Mouse (Mus musculus) heart, postnatal 0 days (tissue): ENCODE measurements around the gene Top2a. TPM values are rescaled to one million over a fixed set of nuclear protein-coding genes. Genes with fewer than 3 reads are reported as not detected.

ENCODE experiments used
- ATAC-seq: fragments of 200-750 bp; cut with Nextera tagmentation; 2 replicates; pipeline ENCODE4 v1.8.0; 2017; ENCODE audit warnings: low read depth, moderate number of reproducible peaks, moderate library complexity; ENCODE audit not compliant: insufficient read depth
- DNase-seq: peaks from one replicate; pipeline ENCODE4 v3.0.0-alpha.2; 2016; ENCODE audit warnings: low spot score
- H3K27ac ChIP-seq: fragments of 300-500 bp; sonication (generic); 2 replicates; pipeline ENCODE4 v1.5.1; 2014; ENCODE audit warnings: low read depth, mild to moderate bottlenecking
- H3K27me3 ChIP-seq: fragments of 300-500 bp; sonication (generic); 2 replicates; pipeline ENCODE4 v1.6.1; 2014; ENCODE audit warnings: low read length, mixed read lengths; ENCODE audit not compliant: control insufficient read depth, insufficient read depth
- H3K36me3 ChIP-seq: fragments of 300-500 bp; sonication (generic); replicated peaks from 2 replicates; pipeline ENCODE4 v1.6.1; 2014; ENCODE audit warnings: low read length, mixed read lengths; ENCODE audit not compliant: control insufficient read depth, insufficient read depth
- H3K4me1 ChIP-seq: fragments of 300-500 bp; sonication (generic); 2 replicates; pipeline ENCODE4 v1.6.1; 2014; ENCODE audit warnings: antibody characterized with exemption; ENCODE audit not compliant: control insufficient read depth, insufficient read depth
- H3K4me2 ChIP-seq: fragments of 300-500 bp; sonication (generic); 2 replicates; pipeline ENCODE4 v1.6.1; 2014; ENCODE audit warnings: low read depth, mild to moderate bottlenecking, low read length, moderate library complexity
- H3K4me3 ChIP-seq: fragments of 300-500 bp; sonication (generic); 2 replicates; pipeline ENCODE4 v1.5.1; 2014; ENCODE audit warnings: low read depth, low read length
- H3K9ac ChIP-seq: fragments of 300-500 bp; sonication (generic); replicated peaks from 2 replicates; pipeline ENCODE4 v1.6.1; 2014; ENCODE audit warnings: low read depth, low read length, mixed read lengths
- H3K9me3 ChIP-seq: fragments of 300-500 bp; sonication (generic); replicated peaks from 2 replicates; pipeline ENCODE4 v1.6.1; 2016; ENCODE audit warnings: low read length; ENCODE audit not compliant: control insufficient read depth
- CTCF ChIP-seq: IDR thresholded peaks from 2 replicates; pipeline ENCODE4 v1.5.1; 2016; ENCODE audit warnings: antibody characterized with exemption, control low read depth, low read depth
- EP300 ChIP-seq: IDR thresholded peaks from 2 replicates; pipeline ENCODE4 v1.6.1; 2016; ENCODE audit warnings: antibody characterized with exemption, low read depth
- WGBS: fragments of 180-500 bp; shearing (Covaris S2); extraction: QIAGEN DNeasy Blood & Tissue Kit; methylation state at CpG from one replicate; pipeline ENCODE4 v1.1.7; 2014; 5-methylcytosine and 5-hydroxymethylcytosine counted together
- polyA plus RNA-seq: library from polyadenylated mRNA; unstranded; fragments of >200 nt; fragmentation: Nextera tagmentation; extraction: Ambion mirVana; gene quantifications from 2 replicates; pipeline ENCODE4 v1.2.1, GENCODE M21; 2015
- total RNA-seq: library from RNA; depleted of rRNA; stranded (reverse); fragments of >200 nt; gene quantifications from 2 replicates; pipeline ENCODE4 v1.2.3, GENCODE M21; 2014; ENCODE audit warnings: low replicate concordance

Top2a gene
- total and polyA plus RNA-seq, 2 experiments from 2014 or later = 38.2 to 52.9 TPM

DNA sequence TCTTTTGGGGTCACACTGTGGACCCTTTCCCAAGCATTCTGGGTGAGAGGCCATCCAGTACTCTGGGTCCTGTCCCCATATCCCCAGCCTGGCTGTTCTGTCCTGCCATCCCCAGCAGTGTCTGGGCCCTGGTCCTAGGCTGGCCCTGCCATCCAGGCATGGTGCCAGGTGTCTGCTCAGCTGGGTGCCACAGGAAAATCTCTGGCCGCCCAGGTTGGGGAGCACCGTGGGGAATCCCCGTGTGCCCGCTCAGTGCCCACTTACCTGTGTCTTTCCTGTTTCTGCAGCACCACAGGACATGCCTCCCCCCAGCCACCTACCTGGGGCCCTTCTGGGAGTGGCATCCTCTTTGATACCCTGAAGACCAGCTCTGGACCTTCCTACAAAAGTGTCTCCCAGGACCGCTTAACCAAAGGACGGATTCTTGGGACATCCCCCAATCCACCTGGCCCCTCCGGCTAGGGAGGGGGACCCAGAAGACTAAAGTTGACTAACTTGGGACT lies 74.0 kb downstream of the Top2a start:
- Histone ChIP-seq H3K4me2 (no peak overlapping the region), H3K4me3 (no peak overlapping the region), H3K9me3 (no peaks in the 10 kb centered on the region), H3K4me1 (peaks cover 90% of the 10 kb centered on the region), H3K27me3 (no peaks in the 10 kb centered on the region), H3K36me3 (peaks cover 5% of the 10 kb centered on the region), H3K27ac (peak overlapping the region; percentile 94), H3K9ac (peak overlapping the region; percentile 24; the same call in 1 of the 2 replicates)
- DNase-seq (no peak), ATAC-seq (no peak)
- WGBS = 57% methylated on average over 7 of the region's 7 CpGs
- no peak for TF ChIP-seq EP300

DNA sequence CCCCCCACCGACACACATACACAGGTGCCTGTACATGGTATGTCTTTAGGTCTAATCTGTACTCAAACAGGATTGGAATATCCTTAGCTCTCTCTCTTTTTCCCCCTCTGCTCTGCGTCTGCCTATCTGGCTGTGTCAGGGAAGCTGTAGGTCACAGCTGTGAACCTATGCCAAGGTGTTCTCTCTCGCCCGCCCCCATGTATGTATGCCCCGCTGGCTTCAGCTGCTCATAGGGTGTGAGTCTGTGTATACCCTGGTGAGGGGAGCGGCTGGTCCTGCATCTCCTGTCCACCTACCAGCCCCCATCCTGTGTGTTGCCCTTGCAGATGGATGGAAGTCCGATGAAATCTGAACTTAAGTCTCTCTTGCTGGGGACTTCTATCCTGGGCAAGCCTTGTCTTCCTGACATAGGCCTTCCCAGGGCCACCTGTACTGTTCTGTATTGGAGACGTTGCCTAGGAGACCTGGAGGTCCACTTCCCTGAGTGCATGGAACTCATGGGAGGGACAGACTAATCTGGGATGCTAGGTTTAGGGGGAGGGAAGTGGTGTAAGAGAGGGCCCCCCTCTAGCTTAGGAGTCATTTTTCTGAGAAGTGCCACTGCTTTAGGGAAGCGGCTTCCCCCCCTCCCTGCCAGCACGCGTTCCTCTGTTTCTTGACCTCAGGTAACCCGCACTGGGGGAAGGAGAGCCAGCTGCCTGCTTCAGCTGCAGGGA lies 74.6 kb downstream of the Top2a start:
- H3K27ac ChIP-seq = peak overlapping the region; percentile 94
- peaks cover 90% of the 10 kb centered on the region for H3K4me1 ChIP-seq
- no peaks in the 10 kb centered on the region for H3K9me3 ChIP-seq
- ATAC-seq (no peak), DNase-seq (no peak)
- no peaks in the 10 kb centered on the region for H3K27me3 ChIP-seq
- peak overlapping the region; percentile 24; the same call in 1 of the 2 replicates for H3K9ac ChIP-seq
- H3K36me3 ChIP-seq = peaks cover 5% of the 10 kb centered on the region
- H3K4me2 ChIP-seq = no peak overlapping the region
- no peak overlapping the region for H3K4me3 ChIP-seq
- WGBS = 73% methylated on average over 12 of the region's 12 CpGs
- TF ChIP-seq EP300 (no peak), CTCF (no peak)

DNA sequence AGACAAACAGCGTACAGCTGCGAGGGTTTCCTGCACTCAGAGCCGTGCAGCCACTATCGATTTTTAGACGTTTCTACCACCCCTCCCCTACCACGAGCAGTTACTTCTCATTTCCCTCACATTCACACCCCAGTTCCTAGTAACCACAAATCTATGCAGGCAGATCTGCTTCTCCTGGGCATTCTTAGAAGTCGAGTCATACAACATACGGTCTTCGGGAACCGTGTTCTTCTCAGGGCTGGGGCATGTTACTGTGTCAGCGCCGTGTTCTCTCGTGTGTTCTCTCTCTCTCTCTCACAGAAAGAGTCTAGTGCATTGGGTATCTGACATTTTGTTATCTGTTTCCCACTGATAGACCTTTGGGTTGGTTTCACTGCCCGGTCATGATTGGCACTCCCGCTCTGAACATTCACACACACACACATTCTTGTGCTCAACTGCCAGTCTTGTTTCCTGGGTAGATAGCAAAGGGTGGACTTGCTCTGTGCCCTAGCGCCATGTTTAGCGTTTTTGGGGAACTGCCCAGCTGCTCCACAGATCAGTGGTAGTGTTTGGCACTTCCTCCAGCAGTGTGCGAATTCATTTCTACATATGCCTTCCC lies 75.9 kb downstream of the Top2a start:
- H3K4me3 ChIP-seq = no peak overlapping the region
- H3K4me1 ChIP-seq = peaks cover 91% of the 10 kb centered on the region
- H3K27me3 ChIP-seq = no peaks in the 10 kb centered on the region
- TF ChIP-seq EP300 (no peak), CTCF (no peak)
- peak overlapping the region; percentile 73 for H3K27ac ChIP-seq
- DNase-seq = no peak
- H3K36me3 ChIP-seq = peaks cover 5% of the 10 kb centered on the region
- peak overlapping the region; percentile 5; the same call in 1 of the 2 replicates for H3K4me2 ChIP-seq
- ATAC-seq = no peak
- 34% methylated on average over 18 of the region's 18 CpGs for WGBS
- no peak overlapping the region for H3K9ac ChIP-seq
- no peaks in the 10 kb centered on the region for H3K9me3 ChIP-seq

DNA sequence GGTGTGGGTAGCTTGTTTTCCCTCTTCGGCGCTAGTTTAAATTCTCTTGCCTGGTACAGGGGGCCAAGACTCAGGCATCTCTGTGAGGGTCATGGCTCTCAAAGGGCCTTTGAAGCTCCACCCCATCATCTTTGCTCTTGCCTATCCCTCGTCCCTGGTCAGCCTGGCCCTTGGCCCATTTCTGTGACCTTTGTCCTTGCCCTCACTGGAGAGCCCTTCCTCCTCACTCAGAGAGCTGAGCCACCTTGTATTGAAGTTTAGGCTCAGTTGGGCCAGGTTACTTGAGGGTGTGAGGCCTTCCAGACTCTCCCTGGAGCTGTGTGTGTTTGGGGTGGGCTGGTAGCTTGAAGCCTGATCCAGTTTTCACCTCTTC lies 78.4 kb downstream of the Top2a start:
- peak overlapping the region; percentile 100 for H3K27ac ChIP-seq
- peak overlapping the region; percentile 14; the same call in 1 of the 2 replicates for H3K9ac ChIP-seq
- no peaks in the 10 kb centered on the region for H3K9me3 ChIP-seq
- peaks cover 82% of the 10 kb centered on the region for H3K4me1 ChIP-seq
- no peak overlapping the region for H3K4me3 ChIP-seq
- no peaks in the 10 kb centered on the region for H3K36me3 ChIP-seq
- H3K4me2 ChIP-seq = no peak overlapping the region
- TF ChIP-seq CTCF (no peak), EP300 (no peak)
- 41% methylated on average over 3 of the region's 3 CpGs for WGBS
- DNase-seq (peak; percentile 10), ATAC-seq (no peak)
- no peaks in the 10 kb centered on the region for H3K27me3 ChIP-seq

DNA sequence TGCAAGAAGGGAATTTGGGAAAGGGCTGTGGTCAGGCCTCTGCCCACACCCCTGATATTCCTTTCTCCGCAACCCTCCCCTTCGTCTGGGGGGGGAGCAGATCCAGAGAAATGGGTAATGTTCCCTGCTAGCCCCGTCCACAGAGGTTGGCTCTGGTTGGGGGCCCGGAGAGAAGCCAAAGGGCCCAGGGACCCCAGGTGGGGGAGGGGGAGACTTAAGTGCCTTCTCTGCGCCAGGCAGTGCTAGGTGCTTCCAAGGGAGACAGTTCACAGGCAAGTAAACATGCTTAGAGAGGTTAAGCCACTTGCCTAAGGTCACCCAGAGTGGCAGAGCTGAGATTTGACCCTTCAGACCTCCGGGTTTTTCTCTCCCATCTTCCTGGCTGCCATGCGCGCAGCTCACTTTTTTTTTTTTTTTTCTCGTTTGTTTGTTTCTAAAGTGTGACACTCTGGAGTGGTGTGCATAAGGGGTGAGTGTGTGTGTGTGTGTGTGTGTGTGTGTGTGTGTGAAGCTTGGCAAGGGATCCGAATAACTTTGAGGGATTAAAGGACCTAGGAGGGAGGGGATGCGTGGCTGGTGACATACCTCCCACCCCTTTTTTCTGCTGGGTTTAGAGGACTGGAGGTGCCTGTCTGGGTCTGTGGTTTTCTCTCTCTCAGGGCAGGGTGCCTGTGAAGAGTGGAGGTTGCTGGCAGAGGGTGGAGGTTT lies 78.9 kb downstream of the Top2a start:
- no peaks in the 10 kb centered on the region for H3K9me3 ChIP-seq
- H3K4me2 ChIP-seq = 0 out of 2 replicates have a peak overlapping the region, but pooled peaks have one; percentile 1
- TF ChIP-seq CTCF (no peak), EP300 (no peak)
- peaks cover 82% of the 10 kb centered on the region for H3K4me1 ChIP-seq
- H3K27me3 ChIP-seq = no peaks in the 10 kb centered on the region
- ATAC-seq (no peak), DNase-seq (no peak)
- H3K27ac ChIP-seq = peak overlapping the region; percentile 100
- 49% methylated on average over 11 of the region's 11 CpGs for WGBS
- H3K9ac ChIP-seq = 0 out of 2 replicates have a peak overlapping the region, but pooled peaks have one; percentile 27
- H3K4me3 ChIP-seq = no peak overlapping the region
- H3K36me3 ChIP-seq = no peaks in the 10 kb centered on the region
